Mouse (Mus musculus) forebrain, embryonic 10.5 days (tissue): Measurements from ENCODE around the gene Cyth4. TPM values are rescaled to one million over a fixed set of nuclear protein-coding genes. Genes with fewer than 3 reads are reported as not detected.
A peak's percentile ranks its signal among the peaks of the same experiment; 100 is the strongest.

Experiments used
- DNase-seq: peaks from one replicate; pipeline ENCODE4 v3.0.0-alpha.2; 2017; ENCODE audit warnings: low spot score; ENCODE audit errors: extremely low spot score
- H3K27ac ChIP-seq: fragments of 300-500 bp; sonication (generic); 2 replicates; pipeline ENCODE4 v1.5.1; 2016; ENCODE audit warnings: mild to moderate bottlenecking
- H3K27me3 ChIP-seq: fragments of 300-500 bp; sonication (generic); 2 replicates; pipeline ENCODE4 v1.6.1; 2016; ENCODE audit warnings: mild to moderate bottlenecking; ENCODE audit not compliant: poor library complexity, severe bottlenecking
- H3K36me3 ChIP-seq: fragments of 300-500 bp; sonication (generic); replicated peaks from 2 replicates; pipeline ENCODE4 v1.6.1; 2016; ENCODE audit warnings: mild to moderate bottlenecking, moderate library complexity
- H3K4me1 ChIP-seq: fragments of 300-500 bp; sonication (generic); 2 replicates; pipeline ENCODE4 v1.6.1; 2016
- H3K4me3 ChIP-seq: fragments of 300-500 bp; sonication (generic); 2 replicates; pipeline ENCODE4 v1.5.1; 2016; ENCODE audit warnings: mild to moderate bottlenecking, moderate library complexity
- H3K9me3 ChIP-seq: fragments of 300-500 bp; sonication (generic); 2 replicates; pipeline ENCODE4 v1.6.1; 2016; ENCODE audit warnings: mild to moderate bottlenecking, moderate library complexity
- WGBS: fragments of 180-500 bp; shearing (Covaris S2); methylation state at CpG from one replicate; pipeline ENCODE4 v1.1.7; 2016; 5-methylcytosine and 5-hydroxymethylcytosine counted together
- polyA plus RNA-seq: library from polyadenylated mRNA; unstranded; fragments of >200 nt; fragmentation: Nextera tagmentation; extraction: Ambion mirVana; gene quantifications from 2 replicates; pipeline ENCODE4 v1.2.1, GENCODE M21; 2016

Gene Cyth4
- 4.5 TPM in 2 replicates for polyA plus RNA-seq

DNA sequence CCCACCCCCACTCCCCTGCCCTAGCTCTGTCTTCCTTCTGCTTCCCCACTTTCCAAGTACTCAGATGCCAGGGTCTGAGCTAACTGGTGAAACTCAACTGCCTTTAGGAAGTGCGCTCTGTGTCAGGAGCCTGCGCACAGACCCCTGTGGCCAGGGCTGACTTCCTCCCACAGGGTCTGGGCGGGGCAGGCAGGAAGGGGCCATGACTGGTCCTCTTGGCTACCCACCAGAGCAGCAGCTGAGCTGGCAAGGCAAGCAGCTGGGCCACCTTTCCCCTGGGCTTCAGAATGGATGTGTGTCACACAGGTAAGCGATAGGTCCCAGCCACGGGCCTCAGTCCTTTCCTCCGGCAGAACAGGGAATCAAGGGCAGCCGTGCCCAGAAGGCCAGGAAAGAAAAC is at the start of gene Cyth4:
Gene Cyth4 (plus strand): TSS at position 134 of the 400 bp plus-strand sequence.
- Histone ChIP-seq H3K27me3 (no peaks in the 10 kb centered on the region), H3K4me1 (peaks cover 11% of the 10 kb centered on the region; the same call in 1 of the 2 replicates), H3K27ac (peak within 1 kb of the TSS; percentile 36), H3K4me3 (no peak within 1 kb of the TSS), H3K9me3 (peaks cover under 1% of the 10 kb centered on the region), H3K36me3 (no peaks in the 10 kb centered on the region)
- WGBS, result 87% methylated on average over 7 of the region's 7 CpGs
- no peak for DNase-seq

DNA sequence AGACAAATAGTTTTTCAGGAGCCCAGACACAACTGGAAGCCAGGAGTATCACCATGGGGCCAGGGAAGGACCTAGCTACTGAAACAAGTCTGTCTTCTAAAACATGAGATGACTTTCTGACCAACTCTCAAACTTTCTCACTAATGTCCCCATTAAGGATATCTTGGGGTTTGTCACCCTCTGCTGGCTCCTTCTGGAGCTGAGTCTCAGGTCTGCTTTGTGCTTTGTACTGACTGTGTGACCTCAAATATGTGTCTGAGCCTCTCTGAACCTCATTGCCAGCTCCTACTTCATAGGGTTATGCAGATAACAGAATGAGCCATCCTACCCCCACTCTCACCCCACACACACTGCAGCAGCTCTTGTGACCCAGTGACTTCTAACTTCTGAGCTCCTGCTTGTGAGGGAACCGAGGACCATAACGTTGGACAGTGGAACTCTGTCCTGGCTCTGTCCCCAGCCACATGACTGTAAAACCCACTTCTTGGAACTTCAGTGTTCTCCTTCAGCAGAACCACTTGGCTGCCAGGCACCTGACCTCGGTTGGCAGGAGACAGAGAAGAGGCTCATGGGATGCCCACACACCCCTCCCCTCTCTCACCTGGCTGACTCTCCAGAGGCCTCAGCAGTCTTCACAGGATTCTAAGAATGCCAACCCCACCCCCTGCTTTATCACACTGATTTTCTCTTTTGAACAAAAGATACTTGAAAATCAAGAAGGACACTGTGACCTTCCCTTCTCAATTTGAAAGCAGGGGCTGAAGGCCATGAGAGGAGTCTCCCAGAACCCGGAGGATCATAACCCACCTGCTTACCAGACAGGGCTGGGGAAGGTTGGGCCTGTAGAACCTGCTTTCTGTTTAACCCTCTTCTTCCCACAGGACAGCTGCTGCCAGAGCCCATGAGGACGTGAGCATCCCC is 49.2 kb upstream of the Cyth4 start:
- WGBS, result 53% methylated on average over 5 of the region's 5 CpGs
- peaks cover 35% of the 10 kb centered on the region for H3K27me3 ChIP-seq
- peaks cover 32% of the 10 kb centered on the region for H3K4me1 ChIP-seq
- no peak overlapping the region for H3K4me3 ChIP-seq
- DNase-seq, result no peak
- H3K36me3 ChIP-seq, result no peaks in the 10 kb centered on the region
- H3K9me3 ChIP-seq, result peaks cover 13% of the 10 kb centered on the region
- 0 out of 2 replicates have a peak overlapping the region, but pooled peaks have one; percentile 1 for H3K27ac ChIP-seq

DNA sequence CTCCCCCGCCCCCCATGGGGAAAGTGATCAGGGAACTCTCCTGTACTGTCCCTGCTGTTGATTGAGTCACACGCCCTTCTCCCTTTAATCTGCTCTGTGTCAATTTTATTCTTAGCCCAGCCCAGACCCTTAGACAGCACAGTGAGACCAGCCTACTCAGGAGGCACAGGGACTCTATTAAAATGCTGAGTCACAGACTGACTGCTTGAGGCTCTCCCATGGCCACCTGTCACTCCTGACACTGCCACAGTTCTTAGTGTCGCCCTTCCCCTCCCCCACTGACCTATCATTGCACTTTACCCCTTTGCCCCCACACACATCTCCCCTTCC is 48.5 kb upstream of the Cyth4 start:
- Histone ChIP-seq H3K4me3 (no peak overlapping the region), H3K27ac (no peak overlapping the region)
- 36% methylated on average over 3 of the region's 3 CpGs for WGBS

DNA sequence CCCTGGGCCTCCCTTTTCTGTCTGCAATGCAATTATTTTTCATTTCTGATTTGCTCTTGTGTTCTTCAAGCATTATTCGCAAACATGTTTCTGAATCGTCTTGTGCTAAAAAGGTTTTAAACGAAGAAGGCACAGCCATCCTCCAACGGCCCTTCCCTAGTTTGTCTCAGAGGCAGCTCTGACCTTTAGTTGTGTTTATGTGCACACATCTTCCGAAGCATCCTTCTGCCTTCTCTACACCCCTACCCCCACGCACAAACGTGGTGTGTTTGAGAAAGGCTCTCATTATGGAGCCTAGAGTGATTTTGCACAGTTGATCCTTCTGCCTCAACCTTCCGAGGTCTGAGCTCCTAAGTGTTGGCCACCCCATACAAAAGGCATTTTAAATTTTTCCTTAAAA is 48.1 kb upstream of the Cyth4 start:
- 77% methylated on average over 8 of the region's 8 CpGs for WGBS
- Histone ChIP-seq H3K9me3 (peaks cover 20% of the 10 kb centered on the region), H3K36me3 (no peaks in the 10 kb centered on the region), H3K27me3 (peaks cover 25% of the 10 kb centered on the region), H3K4me3 (no peak overlapping the region), H3K27ac (no peak overlapping the region), H3K4me1 (peaks cover 32% of the 10 kb centered on the region)
- no peak for DNase-seq

More for the DNA sequence above, 48.5 kb upstream of the Cyth4 start:
- Histone ChIP-seq H3K9me3 (peaks cover 17% of the 10 kb centered on the region), H3K4me1 (peaks cover 32% of the 10 kb centered on the region), H3K27me3 (peaks cover 29% of the 10 kb centered on the region), H3K36me3 (no peaks in the 10 kb centered on the region)
- no peak for DNase-seq

DNA sequence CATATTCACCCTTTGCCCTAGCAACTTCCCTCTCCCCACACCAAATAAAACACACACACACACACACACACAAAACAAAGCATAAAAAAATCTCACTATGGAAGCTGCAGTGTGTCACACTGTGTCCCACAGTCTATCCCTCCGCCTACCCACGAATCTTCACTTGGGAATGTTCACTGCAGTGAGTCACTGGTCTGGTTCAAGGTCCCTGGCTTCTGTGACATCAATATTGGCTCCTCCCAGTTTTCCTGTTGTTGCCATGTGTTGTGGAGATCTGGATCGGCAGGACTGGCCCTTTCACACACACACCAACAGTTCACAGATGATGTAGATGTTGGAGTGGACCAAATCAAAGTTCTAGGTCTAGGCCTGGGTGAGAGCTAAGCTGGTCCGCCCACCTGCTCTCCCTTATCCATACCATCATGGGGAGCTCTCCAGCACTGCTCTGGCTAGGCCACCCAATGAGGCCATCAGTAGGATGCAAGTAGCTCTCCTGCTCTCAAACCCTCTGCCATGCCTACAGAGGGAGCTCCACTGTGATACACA is 47.6 kb upstream of the Cyth4 start:
- peaks cover 28% of the 10 kb centered on the region for H3K4me1 ChIP-seq
- no peak for DNase-seq
- H3K27me3 ChIP-seq, result peaks cover 20% of the 10 kb centered on the region
- no peak overlapping the region for H3K4me3 ChIP-seq
- H3K27ac ChIP-seq, result no peak overlapping the region
- peaks cover 20% of the 10 kb centered on the region for H3K9me3 ChIP-seq
- 81% methylated on average over 4 of the region's 4 CpGs for WGBS
- no peaks in the 10 kb centered on the region for H3K36me3 ChIP-seq

DNA sequence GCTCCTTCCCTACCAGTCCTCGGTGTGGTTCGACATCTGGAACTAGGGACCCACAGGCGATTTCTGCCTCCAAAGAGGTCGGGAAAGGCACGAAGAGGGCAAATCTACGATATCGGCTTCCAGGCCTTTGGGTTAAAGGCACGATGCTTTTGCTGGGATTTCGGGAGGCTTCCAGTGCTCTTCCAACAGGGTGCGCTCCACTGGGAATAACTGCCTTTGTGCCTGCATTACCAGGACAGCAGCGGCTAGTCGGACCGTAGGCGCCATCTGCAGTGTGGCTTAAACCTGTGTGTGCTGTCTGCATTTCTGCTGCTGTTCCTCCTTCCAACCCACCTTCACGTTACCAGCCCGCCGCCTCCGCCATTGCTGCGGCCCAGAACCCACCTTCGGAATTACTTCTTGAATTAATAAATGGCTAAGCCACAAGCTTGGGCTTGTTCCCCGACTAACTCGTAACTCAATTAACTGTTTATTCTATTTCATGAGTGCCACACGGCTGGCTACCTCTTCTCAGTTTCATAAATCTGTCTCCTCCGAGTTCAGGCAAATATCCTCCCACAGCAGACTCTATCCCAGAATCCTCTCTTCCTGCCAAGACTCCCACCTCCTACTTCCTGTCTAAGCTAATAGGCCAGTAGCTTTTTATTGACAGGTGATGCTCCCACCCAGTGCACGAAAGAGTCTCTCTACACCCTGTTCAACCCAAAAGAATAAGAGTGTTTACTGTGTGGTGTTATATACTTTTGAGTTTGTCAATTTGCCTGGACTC is 42.1 kb upstream of the Cyth4 start:
- peaks cover 18% of the 10 kb centered on the region for H3K4me1 ChIP-seq
- 63% methylated on average over 25 of the region's 25 CpGs for WGBS
- no peak for DNase-seq
- H3K27me3 ChIP-seq, result no peaks in the 10 kb centered on the region
- peaks cover 20% of the 10 kb centered on the region for H3K9me3 ChIP-seq
- H3K4me3 ChIP-seq, result peak overlapping the region; percentile 32
- H3K27ac ChIP-seq, result 0 out of 2 replicates have a peak overlapping the region, but pooled peaks have one; percentile 40
- H3K36me3 ChIP-seq, result no peaks in the 10 kb centered on the region

DNA sequence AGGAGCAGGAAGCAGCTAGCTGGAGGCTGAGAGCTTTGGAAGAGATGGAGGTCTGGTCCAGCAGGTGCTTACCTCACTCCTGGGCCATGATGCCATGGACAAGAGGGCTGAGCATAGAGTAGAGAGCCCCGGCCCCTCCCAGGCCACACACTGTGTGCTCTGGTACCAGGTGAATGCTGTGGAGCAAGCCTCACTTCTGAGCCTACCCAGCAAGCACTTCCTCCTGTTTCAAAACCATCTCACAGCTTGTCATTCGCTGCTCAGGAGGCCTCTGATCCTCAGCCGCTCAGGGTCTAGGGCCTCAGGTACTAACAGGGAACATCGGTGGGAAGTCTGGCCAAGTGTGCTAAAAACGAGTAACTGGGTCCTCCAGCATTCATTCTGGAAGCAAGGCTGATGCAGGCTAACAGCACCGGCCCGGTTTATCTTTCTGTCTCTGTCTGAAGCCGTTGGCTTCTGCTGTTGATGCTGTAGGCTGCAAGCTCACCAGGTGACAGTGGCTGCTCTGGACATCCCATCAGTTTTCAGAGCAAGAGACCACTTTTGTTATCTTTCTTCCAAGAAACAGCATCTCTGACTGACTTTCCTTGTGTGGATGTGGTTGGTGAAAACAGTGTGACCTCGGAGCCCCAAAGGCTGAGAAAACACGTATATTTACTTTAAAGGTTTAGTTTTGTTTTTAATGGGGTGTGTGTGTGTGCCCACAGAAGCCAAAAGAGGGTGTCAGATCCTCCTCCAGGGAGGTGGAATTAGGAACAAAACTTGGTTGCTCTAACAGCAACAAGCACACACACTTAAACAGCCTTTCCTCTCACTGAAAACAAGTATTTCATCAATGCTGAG is 38.9 kb upstream of the Cyth4 start:
- Histone ChIP-seq H3K27ac (0 out of 2 replicates have a peak overlapping the region, but pooled peaks have one; percentile 15), H3K4me3 (no peak overlapping the region), H3K27me3 (no peaks in the 10 kb centered on the region), H3K9me3 (peaks cover 6% of the 10 kb centered on the region; the same call in 1 of the 2 replicates), H3K36me3 (no peaks in the 10 kb centered on the region), H3K4me1 (peaks cover 18% of the 10 kb centered on the region)
- 70% methylated on average over 10 of the region's 10 CpGs for WGBS
- DNase-seq, result no peak

DNA sequence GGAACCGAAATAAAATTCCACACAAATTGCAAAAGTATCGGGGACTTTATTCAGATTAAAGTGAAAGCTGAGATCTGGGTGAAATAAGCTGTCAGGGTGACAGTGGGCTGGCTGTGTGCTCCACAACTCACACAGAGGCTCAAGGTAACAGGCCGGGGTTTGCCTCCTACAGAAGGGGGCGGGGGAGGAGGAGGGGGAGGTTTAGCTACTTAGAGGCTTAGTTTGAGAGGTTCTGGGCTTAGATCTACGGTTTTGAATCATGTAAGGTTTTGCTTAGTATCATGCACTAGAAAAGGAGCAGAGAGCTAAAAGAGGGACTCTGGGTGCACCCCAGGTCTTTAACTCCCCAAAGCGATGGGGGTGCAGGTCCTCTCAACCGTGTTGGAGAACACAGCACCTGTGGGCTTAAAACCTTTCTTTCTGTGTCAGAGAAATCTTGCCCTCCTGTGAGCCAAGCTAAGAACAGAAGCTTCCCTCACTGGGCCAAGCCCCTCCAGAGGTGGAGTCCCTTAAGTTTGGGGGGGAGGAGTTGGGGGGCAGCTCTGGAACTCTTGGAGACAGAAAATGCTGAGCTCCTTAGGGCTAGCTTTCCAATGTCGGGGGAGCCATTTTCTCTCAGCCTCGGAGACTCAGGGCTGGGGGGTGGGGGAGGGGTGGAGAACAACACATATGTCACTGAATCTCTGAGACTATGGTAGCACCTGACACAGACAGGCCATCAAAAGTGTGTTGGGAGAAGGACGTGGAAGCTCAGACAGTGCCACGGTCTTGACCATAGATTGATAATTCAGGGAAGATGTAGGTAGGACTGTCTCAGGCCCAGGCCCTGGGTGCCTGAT is 37.5 kb upstream of the Cyth4 start:
- no peak for DNase-seq
- Histone ChIP-seq H3K4me3 (no peak overlapping the region), H3K27me3 (no peaks in the 10 kb centered on the region), H3K9me3 (no peaks in the 10 kb centered on the region), H3K36me3 (no peaks in the 10 kb centered on the region), H3K27ac (no peak overlapping the region), H3K4me1 (peaks cover 18% of the 10 kb centered on the region)
- WGBS, result 59% methylated on average over 11 of the region's 11 CpGs

DNA sequence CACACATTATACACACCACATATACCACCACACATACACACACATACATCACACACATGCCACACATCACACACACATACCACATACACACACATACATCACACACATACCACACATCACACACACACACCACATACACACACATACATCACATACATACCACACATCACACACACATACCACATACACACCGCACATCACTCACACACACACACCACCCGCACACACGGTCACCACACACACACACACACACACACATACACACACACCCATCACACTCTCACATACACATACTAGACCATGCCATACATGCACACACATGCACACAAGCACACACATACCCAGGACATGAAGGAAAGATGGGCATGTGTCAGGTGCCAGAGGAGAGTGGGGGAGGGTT is 33.5 kb upstream of the Cyth4 start:
- WGBS, result 94% methylated on average over 3 of the region's 3 CpGs
- Histone ChIP-seq H3K4me3 (no peak overlapping the region), H3K36me3 (no peaks in the 10 kb centered on the region)

DNA sequence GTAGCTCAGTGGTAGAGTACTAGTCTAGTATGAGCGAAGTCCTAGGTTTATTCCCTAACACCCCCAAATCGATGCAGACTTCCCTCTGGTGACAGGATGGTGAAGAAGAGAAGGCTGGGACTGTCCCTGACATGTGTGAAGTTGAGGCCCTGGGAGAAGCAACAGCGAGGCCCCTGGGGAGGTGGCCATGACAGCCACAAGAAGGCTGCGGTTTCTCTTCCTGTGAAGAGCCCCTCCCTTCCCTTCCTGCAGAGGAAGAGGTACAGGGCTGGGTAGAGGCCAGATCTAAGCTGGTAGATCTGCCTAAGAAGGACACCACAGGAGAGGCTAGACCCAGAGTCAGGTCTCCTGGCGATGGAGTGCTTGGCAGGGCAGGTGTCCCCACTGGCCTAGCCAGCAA is 32.9 kb upstream of the Cyth4 start:
- 89% methylated on average over 5 of the region's 5 CpGs for WGBS
- H3K27me3 ChIP-seq, result no peaks in the 10 kb centered on the region
- no peaks in the 10 kb centered on the region for H3K36me3 ChIP-seq
- peaks cover 20% of the 10 kb centered on the region for H3K4me1 ChIP-seq
- H3K27ac ChIP-seq, result no peak overlapping the region
- no peaks in the 10 kb centered on the region for H3K9me3 ChIP-seq
- no peak for DNase-seq
- no peak overlapping the region for H3K4me3 ChIP-seq

More for the DNA sequence above, 33.5 kb upstream of the Cyth4 start:
- no peak for DNase-seq
- Histone ChIP-seq H3K27ac (no peak overlapping the region), H3K9me3 (no peaks in the 10 kb centered on the region), H3K27me3 (no peaks in the 10 kb centered on the region), H3K4me1 (peaks cover 26% of the 10 kb centered on the region)

DNA sequence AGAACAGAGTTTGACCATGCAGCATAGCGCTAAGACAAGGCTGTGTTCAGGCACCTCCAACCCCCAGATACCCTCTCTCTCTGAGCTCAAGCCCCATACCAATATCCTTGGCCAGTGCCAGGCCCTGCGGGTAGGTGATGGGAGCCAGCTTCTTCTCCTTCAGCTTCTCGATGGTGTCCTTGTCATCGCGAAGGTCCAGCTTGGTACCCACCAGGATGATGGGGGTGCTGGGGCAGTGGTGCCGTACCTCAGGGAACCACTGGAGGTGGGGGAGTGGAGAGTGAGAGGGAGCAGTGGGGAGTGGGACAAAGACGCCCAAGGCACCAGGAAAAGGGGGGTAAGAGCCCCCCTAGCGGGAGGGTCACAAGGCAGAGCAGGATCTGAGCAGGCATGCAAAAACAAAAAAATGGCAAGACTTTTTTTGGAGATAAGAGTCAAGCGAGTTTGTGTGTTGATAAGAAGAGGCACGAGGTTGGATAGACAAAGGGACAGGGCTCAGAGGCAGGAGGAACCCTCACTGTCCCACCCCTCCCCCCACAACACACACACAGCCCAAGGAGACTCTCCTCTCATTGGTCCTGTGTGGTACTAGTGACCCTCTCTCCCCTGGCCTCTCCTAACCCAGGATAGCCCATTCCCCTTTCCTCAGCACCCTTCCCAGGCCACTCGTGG is 31.9 kb upstream of the Cyth4 start:
- 70% methylated on average over 11 of the region's 11 CpGs for WGBS
- no peak overlapping the region for H3K4me3 ChIP-seq
- DNase-seq, result no peak
- H3K27me3 ChIP-seq, result no peaks in the 10 kb centered on the region
- H3K9me3 ChIP-seq, result no peaks in the 10 kb centered on the region
- peaks cover 14% of the 10 kb centered on the region; the same call in 1 of the 2 replicates for H3K4me1 ChIP-seq
- peak overlapping the region; percentile 12 for H3K27ac ChIP-seq
- no peaks in the 10 kb centered on the region for H3K36me3 ChIP-seq
